Mouse (Mus musculus): ENCODE results near the gene Cttnbp2nl.

- TF ChIP-seq GATA1 (IDR thresholded peaks at IDR 0.05; ENCODE audit: borderline replicate concordance, low read length) = no peak
- no peak for TF ChIP-seq FLI1 (IDR thresholded peaks at IDR 0.05; ENCODE audit: low read length)
These were observed 46.8 kb downstream of the Cttnbp2nl start for GRCm38 (mm10) chr3:105006101-105006500.
